Mouse (Mus musculus) urinary bladder, postnatal 0 days (tissue): Measurements from ENCODE around the gene Cd151. TPM values are rescaled to one million over a fixed set of nuclear protein-coding genes. Genes with fewer than 3 reads are reported as not detected.

Experiments
- polyA plus RNA-seq: library from polyadenylated mRNA; unstranded; fragments of >200 nt; fragmentation: Nextera tagmentation; extraction: Ambion mirVana; gene quantifications from 2 replicates; pipeline ENCODE4 v1.2.1, GENCODE M21; 2015

The Cd151 gene
- 36.5 and 40.4 TPM in 2 replicates for polyA plus RNA-seq

DNA sequence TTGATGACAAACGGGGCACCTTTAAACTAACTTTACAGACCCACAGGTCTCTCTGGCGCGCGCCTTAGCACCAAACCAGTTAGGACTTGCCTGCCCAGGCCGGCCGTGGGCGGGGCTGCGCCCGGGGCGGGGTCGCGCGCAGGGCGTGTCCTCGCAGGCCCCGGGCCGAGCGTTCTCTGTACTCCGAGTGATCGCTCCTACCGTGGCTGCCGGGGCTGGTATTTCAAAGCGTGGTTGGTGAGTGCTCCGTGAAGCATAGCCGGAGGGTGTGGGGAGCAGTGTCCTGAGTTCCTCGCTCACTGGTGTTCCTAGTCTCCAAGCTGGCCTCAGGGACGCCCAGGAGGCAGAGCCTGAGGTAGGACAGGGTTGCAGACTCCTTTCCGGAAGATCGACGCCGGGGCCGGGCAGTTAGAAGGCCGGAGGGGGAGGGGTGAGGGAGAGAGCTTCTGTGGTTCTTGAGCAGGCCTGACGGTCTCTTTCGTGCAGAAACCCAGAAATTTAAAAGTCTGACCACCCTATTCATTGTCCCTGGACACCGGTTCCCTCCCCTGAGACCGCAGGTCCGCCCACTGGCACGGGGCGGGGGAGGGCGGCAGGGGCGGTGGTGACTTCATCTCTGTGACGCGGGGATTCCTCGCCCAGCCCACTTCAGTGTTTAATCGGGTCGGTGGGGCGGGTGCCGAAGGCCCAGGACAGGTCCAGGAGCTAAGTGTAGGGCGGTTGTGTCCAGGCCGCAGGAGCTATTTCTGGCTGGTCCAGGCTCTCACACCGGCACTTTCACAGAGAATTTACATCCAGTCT lies at the start of gene Cd151:
Cd151 (plus strand) TSS at position 163 of the 801 bp plus-strand sequence.

DNA sequence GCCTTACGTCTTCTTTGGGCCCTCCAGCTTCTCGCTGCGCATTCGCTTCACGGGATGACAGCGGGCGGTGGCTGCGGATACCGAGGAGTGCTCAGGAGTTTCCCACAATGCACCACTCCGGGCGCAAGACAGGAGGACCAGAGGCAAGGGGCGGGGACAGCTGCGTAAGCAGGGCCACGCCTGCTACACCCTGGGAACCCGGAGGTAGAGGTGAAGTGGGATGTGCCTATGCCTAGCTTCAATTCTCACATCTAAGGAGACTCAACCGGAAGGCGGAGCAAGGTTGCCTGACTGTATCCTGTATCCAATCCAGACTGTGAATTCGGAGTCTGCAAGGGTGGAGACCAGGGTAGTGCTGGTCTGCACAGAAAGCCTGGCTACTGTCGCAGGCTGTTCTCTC lies 37.9 kb upstream of the Cd151 start, which contains the start of gene Cend1:
Cend1 (minus strand) TSS at position 182 of the 400 bp plus-strand sequence.

DNA sequence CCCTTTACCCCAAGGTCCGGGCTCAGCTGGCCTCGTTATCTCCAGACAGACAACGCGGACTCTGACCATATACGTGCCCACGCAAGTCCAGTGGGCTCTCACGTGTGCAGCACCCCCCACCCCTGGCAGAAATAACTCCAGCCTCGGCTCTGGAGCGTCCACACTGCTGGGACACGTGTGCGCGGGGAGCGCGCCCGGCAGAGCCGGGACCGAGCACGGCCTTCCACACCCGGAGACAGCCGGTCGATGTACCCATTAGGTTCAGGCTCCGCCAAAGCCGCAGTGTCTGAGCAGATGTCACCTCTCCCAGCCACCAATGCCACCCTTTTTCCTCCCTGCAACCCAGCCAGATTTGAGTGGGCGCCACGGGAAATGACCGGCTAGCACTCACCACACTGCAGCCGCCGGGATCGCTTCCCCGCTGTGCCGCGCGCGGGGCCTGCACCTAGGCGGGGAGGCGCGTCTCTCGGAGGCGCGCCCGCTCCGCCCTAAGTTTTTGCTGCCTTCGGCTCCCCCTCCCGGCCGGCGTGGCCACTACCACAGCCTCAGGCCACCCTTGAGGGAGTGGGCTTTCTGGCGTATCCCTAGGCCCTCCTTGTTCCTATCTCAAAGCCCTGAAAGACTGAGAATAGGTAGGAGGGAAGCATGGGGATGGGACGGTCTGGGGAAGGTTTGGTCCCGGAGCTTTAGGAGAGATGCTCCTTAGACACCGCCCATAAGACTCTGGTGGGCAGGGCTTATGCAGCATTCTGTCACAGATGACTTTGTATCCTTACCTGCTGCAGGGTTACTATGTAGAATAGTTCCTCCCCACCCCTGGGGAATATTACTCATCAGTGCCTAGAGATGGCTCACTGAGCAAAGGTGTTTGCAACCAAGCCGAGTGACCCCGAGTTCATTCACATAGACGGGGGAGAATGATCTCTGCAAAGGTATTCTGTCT lies 29.7 kb upstream of the Cd151 start, which contains the start of gene Slc25a22:
Slc25a22 (minus strand) TSS at position 715 of the 943 bp plus-strand sequence.

DNA sequence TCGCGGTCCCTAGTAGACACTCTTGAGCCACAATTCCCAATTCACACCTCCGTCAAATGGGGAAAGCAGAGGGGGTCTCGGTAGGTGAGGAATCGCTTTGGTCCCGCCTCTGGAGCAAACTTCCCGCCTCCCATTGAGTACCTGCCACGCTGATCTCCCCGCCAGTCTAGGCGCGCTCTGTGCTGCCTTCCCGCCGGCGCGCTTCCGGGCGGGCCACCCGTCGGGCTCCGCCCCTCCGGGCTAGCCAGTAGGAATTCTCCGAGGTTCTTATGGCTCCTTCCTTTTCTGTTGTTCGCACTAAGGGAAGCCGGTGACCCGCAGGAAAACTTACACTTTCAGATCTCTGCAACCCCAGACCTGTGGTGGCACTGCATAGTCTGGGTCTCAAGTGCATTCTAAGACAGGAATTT lies 23.4 kb upstream of the Cd151 start, which contains the start of gene Pidd1:
Pidd1 (minus strand) TSS at position 198 of the 410 bp plus-strand sequence.

DNA sequence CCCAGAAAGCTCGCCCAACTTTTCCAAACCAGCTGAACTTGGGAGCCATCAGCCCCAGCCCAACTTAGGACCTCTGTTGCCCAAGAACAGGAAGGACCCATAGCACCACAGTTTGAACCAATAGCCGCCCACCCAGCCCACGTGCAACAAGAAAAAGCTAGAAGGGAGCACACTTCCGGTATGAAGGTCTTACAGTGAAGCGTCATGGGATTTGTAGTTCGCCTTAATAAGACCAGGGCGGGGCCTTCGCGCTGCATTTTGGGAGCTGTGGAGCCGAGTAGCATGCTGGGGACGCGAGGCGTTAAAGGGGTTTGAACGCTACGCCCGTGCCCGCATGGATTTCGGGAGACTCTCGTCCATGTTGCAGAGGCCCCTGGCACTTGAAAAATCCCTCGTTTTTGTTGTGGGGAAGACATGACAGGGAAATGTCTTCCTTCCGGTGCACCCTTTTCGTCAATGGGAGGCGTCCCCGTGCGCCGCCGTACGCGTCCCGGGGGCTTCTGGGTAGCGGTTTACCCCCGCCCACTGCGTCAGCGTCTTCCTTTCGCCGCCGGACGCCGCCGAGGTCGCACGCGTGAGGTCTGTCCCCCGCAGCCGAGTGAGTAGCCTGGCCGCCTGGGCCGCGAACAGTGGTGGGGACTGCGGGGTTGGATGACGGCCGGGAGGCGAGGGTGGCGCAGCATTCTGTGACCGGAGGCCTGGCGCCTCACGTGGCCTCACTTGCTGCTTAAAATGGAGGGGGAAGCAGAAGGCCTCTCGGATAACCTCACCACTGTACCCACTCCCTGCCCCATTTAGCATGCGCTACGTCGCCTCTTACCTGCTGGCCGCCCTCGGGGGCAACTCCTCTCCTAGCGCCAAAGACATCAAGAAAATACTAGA lies 19.8 kb upstream of the Cd151 start, which contains the start of gene Rplp2:
Rplp2 (plus strand) TSS at position 261 of the 882 bp plus-strand sequence.

DNA sequence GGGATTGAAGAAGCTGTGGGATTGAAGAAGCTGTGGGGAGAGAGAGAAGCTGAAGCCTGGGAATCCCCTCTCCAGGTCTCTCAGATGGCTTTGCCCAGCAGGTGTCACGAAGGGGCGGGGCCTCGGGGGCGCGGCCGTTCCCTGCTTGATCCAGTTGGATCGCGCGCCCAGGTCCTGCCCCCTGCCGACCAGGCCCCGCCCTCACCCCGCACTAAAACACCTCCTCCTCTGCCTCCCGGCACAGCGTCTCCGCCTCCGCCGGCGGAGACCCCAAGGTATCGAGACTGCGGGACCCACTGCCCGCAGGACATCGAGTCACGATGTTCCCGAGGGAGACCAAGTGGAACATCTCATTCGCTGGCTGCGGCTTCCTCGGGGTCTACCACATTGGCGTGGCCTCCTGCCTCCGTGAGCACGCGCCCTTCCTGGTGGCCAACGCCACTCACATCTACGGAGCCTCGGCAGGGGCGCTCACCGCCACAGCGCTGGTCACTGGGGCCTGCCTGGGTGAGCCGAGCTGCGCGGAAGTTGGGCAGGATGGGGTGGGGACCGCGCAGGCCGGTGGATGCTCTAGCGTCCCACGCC lies 12.1 kb upstream of the Cd151 start, which contains the start of gene Pnpla2:
Pnpla2 (plus strand) TSS at position 232 of the 585 bp plus-strand sequence.

DNA sequence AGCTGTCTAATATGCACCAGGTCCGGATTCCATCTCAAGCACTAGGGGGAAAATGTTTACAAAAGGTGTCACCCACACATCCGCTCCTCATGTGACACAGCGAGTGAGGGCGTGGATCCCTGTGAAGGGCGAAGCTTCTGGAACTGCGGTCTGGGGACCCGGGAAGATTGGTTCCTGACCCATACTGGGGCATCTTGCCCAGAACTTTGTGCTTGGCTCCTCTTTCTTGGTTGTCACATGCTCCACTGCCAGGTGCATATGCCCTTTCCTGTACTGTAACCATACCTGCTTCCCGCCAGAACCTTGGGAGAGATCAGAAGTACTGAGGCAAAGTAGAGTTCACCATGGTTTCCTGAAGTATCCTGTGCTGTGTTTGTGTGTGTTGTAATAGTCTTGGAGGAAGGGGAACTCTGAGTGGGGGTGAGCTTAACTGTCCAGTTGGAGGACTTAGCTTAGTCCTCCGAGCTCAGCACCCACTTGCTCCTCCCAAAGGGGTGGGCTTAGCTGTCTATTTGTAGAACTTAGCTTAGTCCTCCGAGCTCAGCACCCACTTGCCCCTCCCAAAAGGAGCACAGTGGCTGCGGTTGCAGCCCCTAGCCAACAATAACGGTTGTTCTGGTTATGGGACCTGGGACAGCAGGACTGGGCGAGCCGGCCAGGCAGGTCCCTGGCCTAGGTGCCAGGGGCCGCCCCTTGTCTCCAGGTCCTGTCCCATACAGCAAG lies 6.6 kb upstream of the Cd151 start, which contains the start of gene Cracr2b:
Cracr2b (plus strand) TSS at position 704 of the 723 bp plus-strand sequence.

DNA sequence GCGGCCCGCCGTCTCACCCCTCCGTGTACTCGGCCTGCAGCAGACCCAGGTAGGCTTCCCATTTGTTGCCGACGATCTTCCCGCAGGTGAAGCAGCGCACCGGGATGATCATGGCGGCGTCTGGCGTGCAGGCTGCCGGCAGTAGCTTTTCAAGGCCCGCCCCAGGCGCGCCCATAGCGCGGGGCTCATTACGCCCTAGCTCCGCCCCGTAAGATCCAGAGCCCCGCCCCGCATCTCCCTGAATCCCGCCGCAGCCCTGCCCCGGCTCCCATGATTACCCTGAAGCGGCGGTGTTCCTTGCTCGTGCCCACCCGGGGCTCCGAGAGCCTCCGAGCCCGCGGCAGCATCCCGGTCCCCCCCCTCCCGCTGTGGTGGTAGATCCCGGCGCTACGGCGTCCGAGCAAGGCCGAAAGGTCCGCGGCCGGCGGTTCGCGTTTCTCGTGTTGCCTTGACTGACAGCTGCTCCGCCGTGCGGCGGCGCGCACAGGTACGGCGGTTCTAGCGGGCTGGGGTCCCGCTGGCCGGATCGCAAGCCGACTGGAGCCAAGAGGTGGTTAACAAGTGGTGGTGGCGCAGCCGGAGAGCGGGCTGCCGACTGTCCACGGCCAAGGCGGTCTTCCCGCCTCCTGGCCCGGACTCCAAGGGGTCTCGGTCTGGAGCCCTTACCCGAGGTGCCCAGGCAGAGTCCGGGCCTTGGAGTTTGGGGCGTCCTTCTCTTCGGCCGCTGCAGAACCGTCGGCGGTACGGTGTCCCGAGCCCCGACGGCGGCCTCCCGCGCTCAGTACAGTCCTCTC lies 8.0 kb downstream of the Cd151 start, which contains the start of the genes Polr2l and Tspan4:
Polr2l (minus strand) TSS at position 122 of the 794 bp plus-strand sequence.
Tspan4 (plus strand) TSS at position 230 of the 794 bp plus-strand sequence.

Other genes starting within 250 kb of the Cd151 start
- 27.5 and 28.3 TPM in 2 replicates for gene Phrf1, start 238.6 kb upstream of the Cd151 start, polyA plus RNA-seq
- 11.5 and 15.7 TPM in 2 replicates for gene Irf7, start 200.9 kb upstream of the Cd151 start, polyA plus RNA-seq
- 0.06 TPM in 1 of 2 replicates, not detected in the other for gene Cdhr5, start 190.6 kb upstream of the Cd151 start, polyA plus RNA-seq
- 3.3 and 5.1 TPM in 2 replicates for gene Sct, start 188.3 kb upstream of the Cd151 start, polyA plus RNA-seq
- 0.31 and 0.36 TPM in 2 replicates for gene Drd4, start 175.4 kb upstream of the Cd151 start, polyA plus RNA-seq
- 30.4 and 32.7 TPM in 2 replicates for gene Deaf1, start 139.7 kb upstream of the Cd151 start, polyA plus RNA-seq
- gene Tmem80, start 139.7 kb upstream of the Cd151 start, polyA plus RNA-seq, result 22.8 and 26.0 TPM in 2 replicates
- 31.7 and 35.1 TPM in 2 replicates for gene Eps8l2, start 128.5 kb upstream of the Cd151 start, polyA plus RNA-seq
- 316 and 327 TPM in 2 replicates for gene Taldo1, start 75.2 kb upstream of the Cd151 start, polyA plus RNA-seq
- gene Gatd1, start 53.3 kb upstream of the Cd151 start, polyA plus RNA-seq, result 29.3 and 32.7 TPM in 2 replicates
- 1.6 and 2.1 TPM in 2 replicates for gene Cend1, start 37.9 kb upstream of the Cd151 start, polyA plus RNA-seq
- 12.2 and 14.8 TPM in 2 replicates for gene Slc25a22, start 29.5 kb upstream of the Cd151 start, polyA plus RNA-seq
- gene Pidd1, start 23.4 kb upstream of the Cd151 start, polyA plus RNA-seq, result 2.6 and 3.3 TPM in 2 replicates
- gene Rplp2, start 20.0 kb upstream of the Cd151 start, polyA plus RNA-seq, result 916 and 931 TPM in 2 replicates
- gene Pnpla2, start 12.2 kb upstream of the Cd151 start, polyA plus RNA-seq, result 57.6 and 61.7 TPM in 2 replicates
- gene Cracr2b, start 6.3 kb upstream of the Cd151 start, polyA plus RNA-seq, result 9.8 and 10.0 TPM in 2 replicates
- gene Polr2l, start 7.7 kb downstream of the Cd151 start, polyA plus RNA-seq, result 49.9 and 56.6 TPM in 2 replicates
- 120 and 142 TPM in 2 replicates for gene Tspan4, start 7.8 kb downstream of the Cd151 start, polyA plus RNA-seq
- 20.8 and 21.2 TPM in 2 replicates for gene Chid1, start 72.5 kb downstream of the Cd151 start, polyA plus RNA-seq
- 49.7 and 53.0 TPM in 2 replicates for gene Ap2a2, start 94.8 kb downstream of the Cd151 start, polyA plus RNA-seq
- 0.12 and 0.13 TPM in 2 replicates for gene Muc6, start 187.9 kb downstream of the Cd151 start, polyA plus RNA-seq
- gene Muc2, start 222.9 kb downstream of the Cd151 start, polyA plus RNA-seq, result 0.29 and 0.60 TPM in 2 replicates